Mouse (Mus musculus) adrenal gland, postnatal 14 days (tissue): ENCODE results near the gene Bahd1. TPM values are rescaled to one million over a fixed set of nuclear protein-coding genes. Genes with fewer than 3 reads are reported as not detected.

Experiments used
- DNase-seq: peaks from one replicate; pipeline ENCODE4 v3.0.0; 2021; ENCODE audit warnings: mixed read lengths
- total RNA-seq: library from RNA; stranded (reverse); gene quantifications from 2 replicates; pipeline ENCODE4 v1.2.3, GENCODE M21; 2021

Bahd1 gene
- total RNA-seq, 1 experiment from 2014 or later, result 33.7 TPM

- no peak for DNase-seq
Measured at GRCm38 (mm10) chr2:118898771-118899170, 1.4 kb upstream of the Bahd1 start.

GRCm38 (mm10) chr2:118899306-118899705, 871 bp upstream of the Bahd1 start:
- DNase-seq, result no peak

- no peak for DNase-seq
Measured at GRCm38 (mm10) chr2:118900826-118901140, 606 bp downstream of the Bahd1 start.

- peak; percentile 99 for DNase-seq
Measured at GRCm38 (mm10) chr2:118901175-118902031, 1.2 kb downstream of the Bahd1 start.

- DNase-seq, result peak; percentile 86
Measured at GRCm38 (mm10) chr2:118902051-118903025, 2.2 kb downstream of the Bahd1 start.

GRCm38 (mm10) chr2:118903333-118903741, 3.2 kb downstream of the Bahd1 start:
- DNase-seq, result peak; percentile 47

- no peak for DNase-seq
Measured at GRCm38 (mm10) chr2:118905433-118906117, 5.4 kb downstream of the Bahd1 start.

GRCm38 (mm10) chr2:118906118-118906492, 5.9 kb downstream of the Bahd1 start:
- DNase-seq, result no peak

- DNase-seq, result no peak
Measured at GRCm38 (mm10) chr2:118907781-118908180, 7.6 kb downstream of the Bahd1 start.

- peak; percentile 3 for DNase-seq
Measured at GRCm38 (mm10) chr2:118909151-118909550, 9.0 kb downstream of the Bahd1 start.

GRCm38 (mm10) chr2:118910605-118911278, 10.6 kb downstream of the Bahd1 start:
- DNase-seq, result peak; percentile 2

- DNase-seq, result no peak
Measured at GRCm38 (mm10) chr2:118912706-118913105, 12.5 kb downstream of the Bahd1 start.

- peak; percentile 57 for DNase-seq
Measured at GRCm38 (mm10) chr2:118913551-118914276, 13.5 kb downstream of the Bahd1 start.

- peak; percentile 36 for DNase-seq
Measured at GRCm38 (mm10) chr2:118914685-118915084, 14.5 kb downstream of the Bahd1 start.

- DNase-seq, result no peak
Measured at GRCm38 (mm10) chr2:118916436-118916835, 16.3 kb downstream of the Bahd1 start.

- no peak for DNase-seq
Measured at GRCm38 (mm10) chr2:118918543-118918942, 18.4 kb downstream of the Bahd1 start.

- DNase-seq, result no peak
Measured at GRCm38 (mm10) chr2:118920428-118920827, 20.3 kb downstream of the Bahd1 start.

GRCm38 (mm10) chr2:118925952-118926351, 25.8 kb downstream of the Bahd1 start:
- DNase-seq, result no peak

- DNase-seq, result peak; percentile 92
Measured at GRCm38 (mm10) chr2:118926361-118926997, 26.3 kb downstream of the Bahd1 start, which contains the start of gene Chst14. Chst14 (plus strand) TSS chr2:118926496.

GRCm38 (mm10) chr2:118926998-118927739, 27.0 kb downstream of the Bahd1 start:
- no peak for DNase-seq
